Mouse (Mus musculus) spleen, adult 12 weeks (tissue): ENCODE results near the gene Map4k2.

Source experiments
- DNase-seq: peaks from one replicate; pipeline ENCODE4 v3.0.0; 2022; ENCODE audit warnings: low spot score

Gene Map4k2

DNA sequence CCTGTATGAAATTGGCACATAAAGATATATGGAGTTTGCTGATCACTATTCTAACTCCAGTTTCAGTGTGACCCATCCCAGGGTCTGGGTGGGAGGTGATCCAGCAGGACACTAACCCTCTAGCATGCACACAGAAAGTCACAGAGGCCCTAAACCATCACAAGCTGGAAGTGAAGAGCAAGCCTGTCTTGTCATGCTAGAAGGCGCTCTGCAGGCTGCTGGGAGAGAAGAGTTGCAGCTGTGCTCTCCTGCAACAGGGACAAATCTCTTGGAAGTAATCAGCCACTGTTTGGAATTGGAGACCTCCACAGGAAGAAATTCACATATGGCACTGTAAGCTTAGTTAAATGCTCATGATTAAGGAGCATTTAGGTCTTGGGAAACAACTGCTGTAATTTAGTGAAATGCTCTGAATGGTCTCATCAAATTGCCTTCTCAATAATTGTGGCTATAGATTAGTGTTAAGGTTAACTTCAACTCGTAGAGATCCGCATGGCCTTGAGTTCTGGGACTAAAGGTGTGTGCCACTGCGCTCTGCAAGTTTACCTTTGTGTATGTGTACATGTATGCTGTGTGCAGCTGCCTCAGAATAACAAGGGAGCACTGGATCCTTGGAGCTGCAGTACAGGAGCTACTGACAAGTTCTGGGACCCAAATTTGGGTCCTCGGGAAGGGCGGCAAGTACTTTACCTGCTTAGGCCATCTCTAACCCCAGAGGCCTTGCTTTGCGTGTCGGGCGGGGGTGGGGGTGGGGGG lies 39.7 kb downstream of the Map4k2 start:
- no peak for DNase-seq

GRCm38 (mm10) chr19:6381238-6381637 lies 40.3 kb downstream of the Map4k2 start:
- DNase-seq: no peak

DNA sequence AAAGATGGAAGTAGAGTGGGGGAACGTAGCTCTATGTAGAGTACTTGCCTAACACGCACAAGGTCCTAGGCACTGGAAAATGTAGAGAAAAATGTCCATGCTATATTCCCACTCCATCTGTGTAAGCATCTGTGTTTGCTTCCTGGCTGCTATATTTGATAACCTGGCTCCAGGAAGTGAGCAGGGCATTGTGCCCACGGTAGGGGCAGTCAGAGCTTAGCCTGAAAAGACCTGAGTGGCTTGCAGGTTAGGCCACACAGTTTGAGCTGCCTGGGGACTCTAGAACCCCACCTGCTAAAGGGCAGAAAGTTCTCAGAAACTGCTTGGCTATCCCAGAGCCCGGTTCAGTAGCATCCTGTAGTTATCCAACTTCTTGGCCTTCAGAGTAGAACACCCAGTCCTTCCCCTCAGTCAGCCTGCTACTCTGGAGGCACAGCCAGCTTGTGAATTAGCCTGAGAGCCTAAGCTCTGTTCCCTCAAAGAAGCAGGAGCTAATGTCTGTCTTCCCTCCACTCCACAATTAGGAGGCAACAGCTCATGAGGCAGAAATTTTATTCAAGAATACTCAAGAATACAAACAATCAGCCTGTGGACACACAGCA lies 41.5 kb downstream of the Map4k2 start:
- DNase-seq: no peak

DNA sequence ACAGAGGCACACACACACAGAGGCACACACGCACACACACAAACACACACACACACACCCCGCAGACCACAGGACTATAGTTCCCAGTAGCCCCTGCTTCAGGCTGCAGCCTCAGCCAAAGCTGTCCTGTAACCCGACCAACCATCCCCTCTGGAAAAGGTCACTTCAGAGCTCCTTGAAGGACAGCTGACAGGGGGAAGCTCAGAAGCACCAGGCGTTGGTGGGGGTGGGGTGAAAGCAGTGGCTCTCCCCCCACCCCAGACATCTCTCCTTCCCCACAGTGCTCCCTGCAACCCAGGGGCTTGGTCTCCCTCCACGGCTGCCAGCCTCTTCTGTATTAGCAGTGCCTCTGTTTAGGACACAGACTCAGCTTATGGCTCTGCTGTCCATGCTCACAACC lies 42.5 kb downstream of the Map4k2 start:
- no peak for DNase-seq

- DNase-seq: no peak
Observed at GRCm38 (mm10) chr19:6384128-6384527, 43.2 kb downstream of the Map4k2 start, which contains the start of gene Pygm. TSS of gene Pygm (plus strand) at chr19:6384399.

GRCm38 (mm10) chr19:6384954-6385353 lies 44.0 kb downstream of the Map4k2 start:
- no peak for DNase-seq

DNA sequence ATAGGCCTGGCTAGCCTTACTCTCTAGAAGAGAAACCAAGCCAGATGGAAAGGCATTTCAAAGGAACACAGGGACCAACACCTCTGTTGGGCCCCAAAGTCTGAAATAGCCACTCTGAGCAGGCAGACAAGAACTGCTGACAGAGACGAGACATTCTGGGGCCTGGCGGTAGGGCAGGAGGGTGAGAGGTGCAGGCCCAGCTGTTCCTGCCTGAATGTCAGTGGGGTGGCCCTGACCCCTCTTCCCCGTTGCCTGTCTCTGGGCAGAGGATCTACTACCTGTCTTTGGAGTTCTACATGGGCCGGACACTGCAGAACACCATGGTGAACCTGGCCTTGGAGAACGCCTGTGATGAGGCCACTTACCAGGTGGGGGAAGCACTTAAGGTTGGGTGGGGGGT lies 44.5 kb downstream of the Map4k2 start:
- no peak for DNase-seq

- no peak for DNase-seq
Observed at GRCm38 (mm10) chr19:6385821-6386220, 44.9 kb downstream of the Map4k2 start.

GRCm38 (mm10) chr19:6386234-6386633 lies 45.3 kb downstream of the Map4k2 start:
- no peak for DNase-seq

DNA sequence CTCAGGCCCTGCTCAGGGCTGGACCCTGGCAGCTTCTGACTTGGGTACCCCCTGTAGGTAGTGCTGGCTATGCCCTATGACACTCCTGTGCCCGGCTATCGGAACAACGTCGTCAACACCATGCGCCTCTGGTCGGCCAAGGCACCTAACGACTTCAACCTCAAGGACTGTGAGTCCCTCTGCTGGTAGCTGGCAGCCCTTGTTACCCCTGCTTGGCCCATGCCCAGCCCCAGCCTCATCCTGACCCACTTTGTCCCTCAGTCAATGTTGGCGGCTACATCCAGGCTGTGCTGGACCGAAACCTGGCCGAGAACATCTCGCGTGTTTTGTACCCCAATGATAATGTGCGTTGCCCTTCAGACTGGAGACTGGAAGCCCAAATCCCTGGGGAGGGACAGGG lies 47.1 kb downstream of the Map4k2 start:
- DNase-seq: no peak

DNA sequence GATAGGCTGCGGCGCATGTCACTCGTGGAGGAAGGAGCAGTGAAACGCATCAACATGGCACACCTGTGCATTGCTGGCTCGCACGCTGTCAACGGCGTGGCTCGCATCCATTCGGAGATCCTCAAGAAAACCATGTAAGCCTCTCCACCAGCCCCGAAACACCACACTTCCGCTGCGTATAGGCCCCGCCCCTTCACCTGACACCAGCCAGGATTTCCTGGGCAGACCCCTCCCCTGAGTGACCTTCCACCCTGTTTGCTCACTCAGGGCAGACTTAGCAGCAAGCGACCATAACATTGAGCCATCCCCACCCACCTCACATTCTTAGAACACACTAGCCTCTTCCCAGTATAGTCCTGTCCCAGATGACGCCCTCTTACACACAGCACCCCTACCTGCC lies 48.9 kb downstream of the Map4k2 start:
- no peak for DNase-seq

GRCm38 (mm10) chr19:6390251-6390650 lies 49.3 kb downstream of the Map4k2 start:
- DNase-seq: no peak

DNA sequence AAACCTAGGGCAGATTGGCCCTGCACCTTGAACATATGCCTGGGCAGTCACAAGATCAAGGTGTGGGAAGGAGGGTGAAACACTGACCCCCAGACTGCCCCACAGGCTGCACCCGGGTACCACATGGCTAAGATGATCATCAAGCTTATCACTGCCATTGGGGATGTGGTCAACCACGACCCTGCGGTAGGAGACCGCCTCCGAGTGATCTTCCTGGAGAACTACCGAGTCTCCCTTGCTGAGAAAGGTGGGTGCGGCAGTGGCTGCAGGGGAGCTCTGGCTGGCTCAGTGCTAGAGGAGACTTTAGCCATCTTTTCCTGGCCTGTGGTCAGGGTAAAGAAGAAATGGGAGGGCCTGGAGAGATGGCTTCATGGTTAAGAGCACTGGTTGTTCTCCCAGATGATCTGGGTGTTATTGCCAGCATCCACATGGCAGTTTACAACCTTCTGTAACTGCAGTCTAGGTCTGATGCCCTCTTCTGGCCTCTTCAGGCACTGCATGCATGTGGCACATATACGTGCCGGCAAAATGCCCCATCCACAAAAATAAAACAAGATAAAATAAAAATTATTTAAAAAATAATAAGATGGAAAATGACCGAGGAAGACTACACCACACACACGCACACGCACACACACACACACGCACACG lies 51.9 kb downstream of the Map4k2 start:
- no peak for DNase-seq

DNA sequence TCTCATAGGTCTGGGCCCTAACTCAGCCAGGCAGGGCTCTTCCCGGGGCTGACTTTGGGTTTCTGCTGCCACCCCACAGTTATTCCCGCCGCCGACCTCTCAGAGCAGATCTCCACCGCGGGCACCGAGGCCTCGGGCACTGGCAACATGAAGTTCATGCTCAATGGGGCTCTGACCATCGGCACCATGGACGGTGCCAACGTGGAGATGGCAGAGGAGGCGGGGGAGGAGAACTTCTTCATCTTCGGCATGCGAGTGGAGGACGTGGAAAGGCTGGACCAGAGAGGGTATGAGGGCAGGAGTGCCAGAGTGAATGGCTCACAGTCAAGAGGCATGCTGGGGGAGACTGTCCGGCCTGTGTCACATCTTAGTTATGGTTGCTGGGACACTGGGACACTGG lies 52.7 kb downstream of the Map4k2 start:
- no peak for DNase-seq

DNA sequence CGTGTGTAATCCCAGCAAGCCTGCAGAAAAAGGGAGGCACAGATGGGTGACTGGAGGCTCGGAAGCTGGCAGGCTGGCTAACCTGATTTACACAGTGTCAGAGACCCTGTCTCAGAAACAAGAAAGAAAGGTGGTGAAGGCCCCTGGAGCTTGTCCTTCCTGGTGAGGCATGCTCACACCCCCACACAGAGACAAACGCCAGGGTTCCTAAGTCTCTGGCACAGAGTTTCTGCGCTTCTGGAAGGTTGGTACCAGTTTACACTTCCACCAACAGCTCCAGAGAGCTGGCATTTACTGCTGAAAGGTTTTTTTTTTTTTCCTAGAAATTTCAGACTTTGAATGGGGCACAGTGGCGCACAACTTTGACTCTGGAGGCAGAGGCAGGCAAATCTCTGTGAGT lies 55.3 kb downstream of the Map4k2 start:
- DNase-seq: no peak

- DNase-seq: no peak
Observed at GRCm38 (mm10) chr19:6397582-6398249, 56.8 kb downstream of the Map4k2 start.

DNA sequence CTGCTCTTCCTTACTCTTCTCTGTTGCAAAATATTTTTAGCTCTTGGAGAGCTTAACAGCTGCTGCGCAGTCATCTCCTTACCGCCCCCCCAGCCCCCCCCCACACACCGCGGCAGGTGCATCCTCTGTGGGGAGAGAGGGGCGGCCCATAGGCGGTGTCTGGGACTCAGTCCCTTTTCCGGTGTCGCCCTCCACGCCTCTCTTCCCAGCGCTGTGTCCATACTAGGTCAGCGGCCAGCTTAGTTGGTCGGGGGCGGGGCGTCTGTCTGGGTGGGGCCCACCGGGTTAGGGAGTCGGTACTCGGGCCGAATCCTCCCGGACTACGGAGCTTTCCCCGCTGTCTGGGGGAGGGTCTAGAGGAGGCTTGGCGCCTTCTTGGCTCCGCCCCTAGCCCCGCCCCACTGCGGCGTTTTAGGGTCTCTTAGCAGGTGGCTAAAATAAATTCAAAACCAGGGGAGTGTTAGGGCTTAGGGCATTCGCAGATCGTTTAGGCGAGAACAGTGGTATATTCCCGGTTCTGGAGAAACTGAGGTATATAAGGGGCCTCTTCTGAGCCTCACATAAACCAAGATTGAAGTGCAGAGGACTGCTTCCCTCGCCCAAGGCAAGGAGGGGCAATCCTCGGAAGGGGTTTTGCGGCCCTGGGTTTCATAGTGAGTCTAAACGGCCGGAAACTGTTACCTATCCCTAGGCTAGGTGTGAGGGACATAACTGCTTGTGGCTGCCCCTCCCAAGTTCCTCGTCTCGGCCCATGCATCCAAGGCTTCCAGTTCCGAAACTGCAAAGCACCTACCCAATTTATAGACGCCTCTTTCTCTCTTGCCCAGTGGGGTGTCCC lies 57.7 kb downstream of the Map4k2 start:
- peak; percentile 50 for DNase-seq

- DNase-seq: peak; percentile 67
Observed at GRCm38 (mm10) chr19:6399285-6400095, 58.6 kb downstream of the Map4k2 start, which contains the start of gene Rasgrp2. TSS of gene Rasgrp2 (plus strand) at chr19:6399340.

DNA sequence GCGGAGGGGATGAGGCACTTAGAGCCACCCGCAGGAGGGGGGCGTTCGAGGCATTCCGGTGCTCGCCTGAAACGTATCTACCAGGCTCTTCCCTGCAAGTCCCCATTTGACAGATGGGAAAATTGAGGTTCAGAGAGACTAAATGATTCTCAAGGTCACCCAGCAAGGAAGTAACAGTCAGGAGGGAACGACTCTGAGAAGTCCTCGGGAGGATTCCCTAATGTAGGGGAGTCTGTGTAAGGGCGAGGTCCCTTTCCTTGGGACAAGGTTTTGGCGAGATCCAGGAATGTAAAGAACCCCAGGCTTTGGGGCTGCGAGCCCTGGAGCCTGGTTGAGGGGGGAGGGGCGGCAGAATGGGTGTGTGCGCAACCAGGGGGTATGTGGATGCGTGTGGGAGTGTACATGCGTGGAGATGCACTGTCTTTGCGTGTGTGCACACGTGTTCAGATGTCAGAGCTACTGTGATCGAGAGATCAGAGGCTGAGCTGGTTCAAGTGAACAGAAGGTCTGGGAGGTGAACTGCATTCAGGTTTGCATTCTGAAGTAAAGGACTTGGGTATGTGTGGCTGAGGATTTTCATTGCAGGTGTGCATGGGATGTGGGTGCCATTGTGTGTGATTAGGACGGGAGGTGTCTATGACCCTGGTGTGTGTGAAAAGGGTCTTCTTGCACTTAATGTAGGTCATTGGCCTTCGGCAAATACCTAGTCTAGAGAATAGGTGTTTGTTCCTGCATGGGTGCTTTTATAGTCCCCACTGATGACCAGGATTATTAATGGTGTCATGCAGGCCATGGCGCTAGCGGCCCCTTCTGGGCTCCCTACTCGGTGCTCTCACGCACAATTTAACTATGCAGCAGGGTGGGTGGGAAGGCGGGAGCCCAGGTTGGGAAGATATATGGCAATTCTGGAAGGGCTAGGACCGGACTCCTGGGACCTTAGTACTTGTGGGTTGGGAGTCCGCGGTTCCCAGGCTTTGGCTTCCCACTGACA lies 59.5 kb downstream of the Map4k2 start:
- no peak for DNase-seq
